Mouse (Mus musculus) induced T-regulatory cell, adult 2 months (primary cell): Measurements from ENCODE around the gene Ube4a.
A peak's percentile ranks its signal among the peaks of the same experiment; 100 is the strongest.

Source experiments
- DNase-seq: peaks from one replicate; pipeline ENCODE4 v3.0.0-alpha.2; 2012; ENCODE audit warnings: low read depth

Ube4a gene

DNA sequence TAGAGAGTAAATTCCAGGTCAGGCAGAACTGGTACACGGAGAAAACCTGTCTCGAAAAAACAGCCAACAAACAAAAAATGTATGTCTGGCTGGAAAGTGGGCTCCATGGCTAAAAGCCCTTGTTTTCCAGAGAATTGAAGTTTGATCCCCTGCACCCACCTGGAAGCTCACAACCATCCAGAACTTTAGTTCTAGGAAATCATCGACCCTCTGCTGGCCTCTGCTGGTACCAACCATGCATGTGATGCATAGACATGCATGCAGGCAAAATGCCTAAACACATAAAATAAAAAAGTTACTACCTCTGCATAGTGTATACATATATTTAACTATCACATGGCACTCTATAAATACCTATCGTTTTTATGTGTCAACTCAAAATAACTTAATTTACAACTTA is 65.0 kb downstream of the Ube4a start:
- no peak for DNase-seq

DNA sequence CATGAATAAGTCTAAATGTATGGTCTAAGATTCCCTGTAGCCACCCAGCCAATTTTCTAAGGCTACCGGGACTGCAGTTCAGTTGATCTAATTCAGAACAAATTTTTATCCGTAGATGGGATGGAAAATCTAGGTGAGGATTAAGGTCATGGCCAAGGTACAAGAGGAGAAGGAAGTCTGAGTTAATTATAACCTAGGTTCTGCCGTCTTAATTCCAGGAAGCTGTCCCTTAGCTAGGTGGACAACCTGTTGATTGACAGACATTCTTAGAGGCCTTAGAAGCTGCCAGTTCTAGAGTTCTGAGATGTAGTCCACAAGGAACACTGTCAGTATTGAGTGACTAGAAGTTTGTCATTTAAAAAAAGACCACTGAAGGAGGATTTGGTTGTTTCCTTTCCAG is 65.7 kb downstream of the Ube4a start:
- no peak for DNase-seq

DNA sequence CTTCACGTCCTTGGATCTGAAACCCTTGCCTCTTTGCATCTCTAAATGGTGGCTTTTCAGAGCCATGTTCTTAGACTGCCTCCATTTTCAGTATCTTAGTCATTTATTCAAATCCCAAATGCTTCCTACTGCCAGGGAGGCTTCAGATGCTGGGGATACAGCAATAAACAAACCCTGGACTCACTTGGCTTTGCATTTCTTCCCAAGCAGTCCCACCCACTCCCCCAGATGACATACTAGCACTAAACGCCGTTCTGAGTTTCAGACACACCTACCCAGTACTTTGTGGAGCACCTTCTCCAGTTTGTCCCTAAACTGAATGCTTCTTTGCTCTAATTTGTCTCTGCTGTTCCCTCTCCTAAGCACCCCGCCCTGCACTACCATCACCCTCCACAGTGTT is 68.4 kb downstream of the Ube4a start:
- DNase-seq: no peak

DNA sequence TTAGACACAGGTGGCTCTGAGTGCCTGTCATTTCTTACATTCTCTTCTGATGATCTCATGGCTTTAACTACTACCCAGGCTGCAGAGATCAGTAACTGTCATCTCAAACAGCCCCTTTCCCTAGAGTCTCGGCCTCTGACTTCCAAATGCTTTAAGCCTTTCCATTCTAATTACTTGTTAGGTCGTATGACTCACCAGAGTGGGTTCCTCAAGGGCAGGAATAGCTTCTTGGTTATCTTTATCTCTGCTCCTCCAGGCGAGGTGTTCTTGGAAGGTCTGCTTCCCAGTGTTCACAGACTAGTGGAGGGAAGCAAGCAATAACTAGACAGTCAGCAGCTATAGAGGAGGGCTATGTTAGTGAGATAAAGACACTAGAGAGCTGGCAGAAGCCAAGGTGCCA is 72.7 kb downstream of the Ube4a start:
- DNase-seq: no peak

DNA sequence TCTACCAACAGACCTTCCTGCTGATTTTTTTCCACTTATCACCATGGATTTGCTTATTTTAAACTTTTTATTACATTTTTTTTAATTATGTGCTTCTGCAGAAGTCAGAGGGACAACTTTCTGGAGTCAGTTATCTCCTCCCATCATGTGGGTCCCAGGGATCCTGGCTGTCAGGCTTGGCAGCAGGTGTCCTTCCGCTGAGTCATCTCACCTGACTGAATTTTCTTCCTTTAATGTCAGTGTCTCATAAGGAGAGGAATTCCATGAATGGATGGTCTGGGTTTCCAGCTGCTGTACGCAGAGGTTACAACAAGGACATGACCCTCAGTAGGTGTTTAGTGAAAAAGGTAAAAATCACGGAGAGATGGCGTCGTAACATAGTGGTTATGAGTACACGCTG is 74.2 kb downstream of the Ube4a start:
- no peak for DNase-seq

GRCm38 (mm10) chr9:44890122-44890521 is 75.3 kb downstream of the Ube4a start:
- DNase-seq: no peak

DNA sequence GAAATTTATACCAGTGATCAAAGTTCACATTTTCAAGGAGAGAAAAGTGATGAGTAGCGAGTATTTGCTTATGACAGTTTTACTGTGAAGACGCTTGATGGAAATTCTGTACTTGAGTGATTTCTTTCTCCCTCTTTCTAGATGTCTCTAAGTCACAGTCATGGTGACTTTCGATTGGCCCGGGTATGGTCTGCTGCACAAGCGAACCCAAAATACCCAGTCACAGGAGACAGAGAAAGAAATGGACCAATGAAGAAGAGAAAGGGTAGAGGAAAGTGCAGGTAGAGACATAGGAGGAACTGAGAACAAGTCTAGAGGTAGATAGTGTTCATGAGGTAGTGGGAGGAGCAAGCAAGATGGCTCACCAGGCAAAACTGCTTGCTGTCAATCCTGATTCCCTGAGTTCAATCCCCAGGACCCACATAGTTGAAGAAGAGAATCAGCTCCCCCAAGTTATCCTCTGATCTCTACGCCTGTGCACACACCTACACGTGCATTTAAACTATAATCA is 77.2 kb downstream of the Ube4a start:
- DNase-seq: no peak

- DNase-seq: peak; percentile 72
These were observed 82.3 kb downstream of the Ube4a start for GRCm38 (mm10) chr9:44882981-44883569.

- peak; percentile 84 for DNase-seq
These were observed 82.9 kb downstream of the Ube4a start for GRCm38 (mm10) chr9:44882436-44882980.

- DNase-seq: peak; percentile 75
These were observed 83.4 kb downstream of the Ube4a start for GRCm38 (mm10) chr9:44881941-44882435.

- DNase-seq: peak; percentile 96
These were observed 84.1 kb downstream of the Ube4a start, which contains the start of gene Kmt2a for GRCm38 (mm10) chr9:44881221-44881871. TSS of gene Kmt2a (minus strand) at chr9:44881296.

DNA sequence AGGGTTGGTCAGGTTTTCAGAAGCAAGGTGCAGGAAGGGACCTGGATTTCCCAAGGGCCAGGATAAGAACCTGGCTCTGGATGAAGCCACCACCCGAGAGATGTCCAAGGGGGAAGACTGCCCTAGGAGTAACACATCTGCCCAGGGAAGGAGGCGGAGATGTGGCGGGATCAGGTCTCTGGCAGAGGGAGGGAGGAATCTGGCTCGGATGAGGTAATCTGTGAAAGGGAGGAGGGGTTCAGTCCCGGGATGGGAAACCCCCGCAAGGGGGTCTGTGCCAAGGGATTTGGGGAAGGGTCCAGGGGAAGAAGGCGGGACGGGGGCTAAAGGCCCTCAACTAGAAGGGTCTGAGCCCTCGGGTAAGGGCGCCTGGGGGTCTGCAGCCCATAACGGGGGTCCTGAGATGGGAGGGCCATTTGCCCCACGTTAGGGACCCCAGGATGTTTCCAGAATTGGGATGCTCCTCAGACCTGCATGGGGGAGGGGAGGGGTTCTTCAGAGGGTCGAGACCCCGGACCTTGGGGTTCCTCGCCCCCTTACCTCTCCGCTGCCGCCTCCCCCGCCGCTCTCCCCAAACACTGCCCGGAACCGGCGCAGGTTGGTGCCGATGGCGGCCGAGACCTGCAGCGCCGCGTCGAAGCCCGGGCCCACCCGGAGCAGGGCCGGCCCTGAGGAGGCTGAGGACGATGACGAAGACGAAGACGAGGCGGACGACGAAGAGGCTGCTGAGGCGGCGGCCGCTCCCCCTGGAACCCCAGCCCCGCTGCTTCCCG is 84.9 kb downstream of the Ube4a start:
- DNase-seq: no peak

- peak; percentile 60 for DNase-seq
These were observed 85.6 kb downstream of the Ube4a start for GRCm38 (mm10) chr9:44879694-44880271.

DNA sequence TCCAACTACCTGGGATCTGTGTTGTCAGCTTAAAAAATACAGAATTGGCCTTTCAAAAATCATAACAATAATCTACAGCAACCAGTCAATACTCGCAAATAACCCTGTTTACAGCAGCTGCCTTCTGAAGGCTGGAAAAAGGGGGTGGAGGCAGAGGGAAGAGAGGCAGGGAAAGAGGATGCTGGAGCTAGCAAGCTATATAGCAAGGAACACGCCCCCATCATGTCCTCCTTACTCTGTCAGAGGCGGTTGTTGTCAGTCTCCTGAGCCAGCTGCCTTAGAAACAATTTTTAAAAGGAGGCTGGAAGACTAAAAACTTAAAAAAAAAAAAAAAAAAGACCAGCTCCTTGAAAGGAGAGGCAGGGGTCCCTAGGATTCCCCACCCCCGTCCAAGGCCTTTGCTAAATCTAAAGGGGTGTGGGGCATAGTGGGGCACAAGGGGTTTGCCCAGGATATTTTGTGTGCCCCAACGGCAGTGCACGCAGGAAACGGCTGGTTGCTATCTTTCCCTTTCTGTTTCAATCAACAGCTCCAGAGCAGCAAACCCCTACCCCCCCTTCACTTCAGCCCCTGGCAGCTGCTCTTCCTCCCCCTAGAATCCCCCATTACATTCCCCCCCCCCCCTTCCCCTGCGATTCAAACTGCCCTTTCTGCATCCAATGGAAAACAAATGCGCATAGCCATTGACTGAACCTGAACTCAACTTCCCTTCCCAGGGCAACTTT is 86.5 kb downstream of the Ube4a start:
- peak; percentile 86 for DNase-seq

GRCm38 (mm10) chr9:44877686-44878085 is 87.7 kb downstream of the Ube4a start:
- DNase-seq: no peak

DNA sequence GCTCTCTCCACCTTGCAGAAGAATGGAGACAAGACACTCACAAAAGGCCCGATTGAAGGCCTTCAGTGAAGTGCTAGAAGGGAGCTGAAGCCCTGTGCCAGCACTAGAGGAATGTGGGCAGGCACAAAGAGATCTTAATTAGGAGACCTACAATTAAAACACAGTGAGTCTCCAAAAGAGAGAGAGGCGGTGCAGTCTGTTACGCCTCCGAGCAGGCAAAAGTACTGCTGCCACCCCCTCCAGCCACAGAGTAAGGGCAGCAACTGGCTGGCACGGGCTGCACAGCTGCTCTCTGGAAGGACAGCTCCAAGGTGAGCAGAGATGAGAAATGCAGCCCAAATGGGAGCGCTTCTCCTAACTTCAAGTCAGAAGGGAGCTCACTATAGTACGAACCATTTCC is 89.9 kb downstream of the Ube4a start:
- DNase-seq: no peak

GRCm38 (mm10) chr9:44874198-44874597 is 91.2 kb downstream of the Ube4a start:
- DNase-seq: no peak

- peak; percentile 84 for DNase-seq
These were observed 91.7 kb downstream of the Ube4a start for GRCm38 (mm10) chr9:44873665-44874064.
